Mouse (Mus musculus): ENCODE data around the gene Gm10840. TPM values are rescaled to one million over a fixed set of nuclear protein-coding genes. Genes with fewer than 3 reads are reported as not detected.
"Not testable (repeated sequence)": the region's sequence is repeated elsewhere in the genome, so short reads cannot be mapped to it uniquely, and the experiment has no call there.

Gene Gm10840
- total RNA-seq, 2 experiments from 2014 or later = not detected

- DNase-seq (ENCODE audit: low spot score) = no peak
Observed at GRCm38 (mm10) chr11:106195341-106195740, 34.7 kb downstream of the Gm10840 start.

DNA sequence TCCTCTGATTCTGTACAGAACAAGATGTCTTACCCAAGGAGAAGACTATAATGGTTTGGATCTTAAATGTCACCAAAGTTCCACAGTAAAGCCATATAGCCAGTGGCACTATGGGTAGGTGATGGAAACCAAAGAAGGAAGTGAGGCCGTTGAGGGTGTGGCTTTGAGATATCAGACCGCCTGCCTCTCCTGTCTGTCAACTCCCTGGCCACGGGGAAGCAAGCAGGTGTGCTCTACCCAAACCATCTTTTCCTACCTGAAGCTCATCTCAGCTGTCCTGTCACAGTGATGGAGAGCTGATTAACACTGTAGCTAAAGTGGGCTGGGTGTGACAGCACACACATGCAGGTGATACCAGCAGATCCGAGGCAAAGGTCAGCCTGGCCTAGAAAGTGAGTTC, 37.6 kb downstream of the Gm10840 start:
- no peak for DNase-seq (ENCODE audit: low spot score)

- not testable (repeated sequence) for DNase-seq (ENCODE audit: low spot score)
Observed at GRCm38 (mm10) chr11:106199997-106200396, 39.3 kb downstream of the Gm10840 start.

- no peak for DNase-seq (ENCODE audit: low spot score)
Observed at GRCm38 (mm10) chr11:106200756-106201155, 40.1 kb downstream of the Gm10840 start.

- no peak for DNase-seq (ENCODE audit: low spot score)
Observed at GRCm38 (mm10) chr11:106201337-106202122, 40.9 kb downstream of the Gm10840 start.

- DNase-seq (ENCODE audit: low spot score) = no peak
Observed at GRCm38 (mm10) chr11:106202123-106202465, 41.4 kb downstream of the Gm10840 start, which contains the start of gene Strada. Gene Strada, minus strand, starts transcription at chr11:106202168.

Other genes with a start within 250 kb of the Gm10840 start
- gene Cyb561, start 207.5 kb upstream of the Gm10840 start, total RNA-seq (2021) = 1 to 10 TPM; 3.0 to 3.4 TPM
- gene Ace, start 192.9 kb upstream of the Gm10840 start, total RNA-seq (2021) = 10 to 100 TPM; 19.5 to 19.7 TPM
- not detected for gene Ace3, start 166.2 kb upstream of the Gm10840 start, total RNA-seq (2021)
- not detected for gene Kcnh6, start 152.7 kb upstream of the Gm10840 start, total RNA-seq (2021)
- gene Dcaf7, start 124.0 kb upstream of the Gm10840 start, total RNA-seq (2021) = 10 to 100 TPM; 24.8 to 25.9 TPM
- 10 to 100 TPM; 39.7 to 44.4 TPM for gene Taco1, start 94.8 kb upstream of the Gm10840 start, total RNA-seq (2021)
- 10 to 100 TPM; 20.9 to 23.2 TPM for gene Map3k3, start 76.2 kb upstream of the Gm10840 start, total RNA-seq (2021)
- 1 to 10 TPM; 3.2 to 3.6 TPM for gene Limd2, start within 50 bp of the Gm10840 start, total RNA-seq (2021)
- gene Strada, start 41.3 kb downstream of the Gm10840 start, total RNA-seq (2021) = 10 to 100 TPM; 13.7 to 14.1 TPM
- 10 to 100 TPM; 74.0 to 79.0 TPM for gene Ccdc47, start 55.5 kb downstream of the Gm10840 start, total RNA-seq (2021)
- gene Ddx42, start 56.1 kb downstream of the Gm10840 start, total RNA-seq (2021) = 10 to 100 TPM; 25.8 to 26.2 TPM
- gene Ftsj3, start 95.2 kb downstream of the Gm10840 start, total RNA-seq (2021) = 10 to 100 TPM; 20.7 to 20.9 TPM
- 100 to 1,000 TPM; 124 to 135 TPM for gene Psmc5, start 95.3 kb downstream of the Gm10840 start, total RNA-seq (2021)
- gene Smarcd2, start 112.1 kb downstream of the Gm10840 start, total RNA-seq (2021) = 10 to 100 TPM in 1 of 2 experiments, 1 to 10 TPM in 1; 7.8 to 12.0 TPM
- under 1 TPM; 0.07 to 0.11 TPM for gene Tcam1, start 115.8 kb downstream of the Gm10840 start, total RNA-seq (2021)
- gene Gh, start 141.0 kb downstream of the Gm10840 start, total RNA-seq (2021) = not detected
- under 1 TPM; 0.18 to 0.33 TPM for gene Cd79b, start 153.9 kb downstream of the Gm10840 start, total RNA-seq (2021)
- 100 to 1,000 TPM; 472 to 505 TPM for gene Scn4a, start 192.4 kb downstream of the Gm10840 start, total RNA-seq (2021)
- 1 to 10 TPM; 4.8 to 5.7 TPM for gene Prr29, start 204.6 kb downstream of the Gm10840 start, total RNA-seq (2021)
- gene Icam2, start 227.2 kb downstream of the Gm10840 start, total RNA-seq (2021) = 1 to 10 TPM; 3.3 to 7.8 TPM